Mouse (Mus musculus) megakaryocyte progenitor cell, adult 5-6 weeks (primary cell): ENCODE results near the gene Pdzk1. TPM values are rescaled to one million over a fixed set of nuclear protein-coding genes. Genes with fewer than 3 reads are reported as not detected.
A peak's percentile ranks its signal among the peaks of the same experiment; 100 is the strongest.

Source experiments
- ATAC-seq: replicated peaks from 2 replicates; pipeline ENCODE4 v1.8.0; 2016; ENCODE audit warnings: mild to moderate bottlenecking, moderate TSS enrichment, inconsistent platforms; ENCODE audit not compliant: poor library complexity
- total RNA-seq, 2 experiments: library from RNA; stranded (forward) in 1 of 2; stranded (reverse) in 1 of 2; fragments of 157-497, 149-512 nt in 1 of 2; fragments of 200-1000 nt in 1 of 2; gene quantifications; 2 replicates each; pipeline versions ENCODE4 v1.2.3 to v1.2.4; 2015 to 2017

Gene Pdzk1
- total RNA-seq, 2 experiments from 2014 or later: not detected

DNA sequence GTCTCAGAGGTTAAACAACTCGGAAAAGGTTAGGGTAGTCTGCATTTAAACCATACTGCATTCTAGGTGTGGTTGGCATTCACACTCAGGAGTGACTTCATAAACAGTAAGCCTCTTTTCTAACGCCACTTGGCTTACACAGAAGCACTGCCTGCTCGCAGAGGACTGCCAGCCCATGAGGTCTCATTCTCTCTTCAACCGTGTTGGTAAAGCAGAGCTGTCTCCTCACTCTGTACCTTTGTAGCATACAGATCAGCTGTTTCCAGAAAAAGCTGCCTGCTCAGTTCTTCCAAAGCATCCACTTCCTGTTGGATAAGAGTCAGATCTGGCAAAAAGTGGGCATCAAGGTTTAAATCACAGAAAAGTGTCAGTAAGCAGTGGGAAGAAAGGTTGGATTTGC lies 51.3 kb downstream of the Pdzk1 start:
- no peak for ATAC-seq

DNA sequence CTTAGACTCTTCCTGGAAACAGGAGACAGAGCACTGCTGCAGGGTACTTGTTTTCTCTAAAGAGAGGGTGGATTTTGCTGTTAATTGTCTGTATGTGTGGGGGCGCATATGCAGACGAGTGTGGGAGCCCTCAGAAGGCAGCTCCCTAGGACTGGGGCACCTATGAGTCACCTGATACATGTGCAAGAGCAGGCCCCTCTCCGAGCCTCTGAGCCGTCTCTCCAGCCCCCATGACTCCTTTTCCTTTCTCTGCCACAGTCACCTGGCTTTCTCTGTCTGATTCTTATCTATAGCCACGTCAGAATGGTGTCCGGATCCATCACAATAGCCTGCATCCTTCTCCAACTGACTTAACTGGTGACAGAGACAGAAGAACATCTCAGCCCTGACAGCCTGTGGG lies 52.5 kb downstream of the Pdzk1 start:
- ATAC-seq: no peak

DNA sequence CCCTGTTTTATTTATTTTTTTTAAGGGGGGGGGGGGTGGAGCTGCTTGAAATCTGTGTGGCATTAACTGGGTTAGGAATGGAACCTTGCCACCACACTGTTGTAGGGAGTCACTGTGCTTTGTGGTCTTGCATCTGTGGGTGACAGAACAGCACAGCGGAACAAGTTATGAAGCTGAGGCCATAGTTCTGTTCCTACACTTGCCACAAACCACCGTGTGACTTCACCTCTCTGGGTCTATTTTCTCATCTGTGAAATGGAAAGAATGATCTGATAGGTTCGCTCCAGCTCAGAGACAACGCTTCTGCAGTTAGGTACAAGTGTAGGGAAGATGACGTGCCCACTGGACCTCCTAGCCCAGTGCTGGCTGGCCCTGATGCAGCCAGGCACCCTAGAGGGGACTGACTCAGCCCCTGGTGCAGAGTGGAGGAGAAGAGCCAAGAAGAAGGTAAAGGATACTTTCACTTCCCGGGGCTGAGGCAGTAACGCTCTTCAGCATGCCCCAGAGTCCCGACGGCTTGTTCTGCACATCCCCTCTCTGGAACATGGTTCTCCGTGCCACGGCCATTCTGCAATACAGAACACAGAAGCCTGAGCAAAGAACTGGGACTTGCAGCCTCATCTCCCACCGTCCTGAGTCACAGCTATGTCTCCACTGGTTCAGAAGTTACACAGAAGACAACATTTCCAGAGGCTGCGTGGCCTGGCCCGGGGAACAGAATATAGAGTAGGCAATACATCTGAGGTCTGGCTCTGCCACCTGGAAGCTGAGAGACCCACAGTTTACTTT lies 53.2 kb downstream of the Pdzk1 start:
- no peak for ATAC-seq

DNA sequence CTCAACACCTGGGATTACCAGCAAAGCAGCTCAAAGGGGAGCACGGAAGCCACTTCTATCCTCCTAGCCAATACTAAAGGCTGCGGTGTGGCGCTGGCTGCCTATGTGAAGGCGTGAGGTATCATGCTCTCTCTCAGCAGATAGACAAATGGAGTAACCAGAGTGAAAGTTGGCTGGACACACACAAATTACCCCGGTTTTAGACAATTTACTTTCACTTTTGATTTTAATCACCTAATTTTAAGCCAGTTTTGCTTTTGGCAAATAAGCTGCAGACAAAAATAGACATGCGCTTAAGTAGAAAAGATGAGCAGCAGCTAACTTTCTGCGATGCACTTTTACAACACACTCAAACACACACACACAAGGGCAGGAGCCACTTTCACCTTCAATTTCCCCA lies 54.6 kb downstream of the Pdzk1 start:
- no peak for ATAC-seq

DNA sequence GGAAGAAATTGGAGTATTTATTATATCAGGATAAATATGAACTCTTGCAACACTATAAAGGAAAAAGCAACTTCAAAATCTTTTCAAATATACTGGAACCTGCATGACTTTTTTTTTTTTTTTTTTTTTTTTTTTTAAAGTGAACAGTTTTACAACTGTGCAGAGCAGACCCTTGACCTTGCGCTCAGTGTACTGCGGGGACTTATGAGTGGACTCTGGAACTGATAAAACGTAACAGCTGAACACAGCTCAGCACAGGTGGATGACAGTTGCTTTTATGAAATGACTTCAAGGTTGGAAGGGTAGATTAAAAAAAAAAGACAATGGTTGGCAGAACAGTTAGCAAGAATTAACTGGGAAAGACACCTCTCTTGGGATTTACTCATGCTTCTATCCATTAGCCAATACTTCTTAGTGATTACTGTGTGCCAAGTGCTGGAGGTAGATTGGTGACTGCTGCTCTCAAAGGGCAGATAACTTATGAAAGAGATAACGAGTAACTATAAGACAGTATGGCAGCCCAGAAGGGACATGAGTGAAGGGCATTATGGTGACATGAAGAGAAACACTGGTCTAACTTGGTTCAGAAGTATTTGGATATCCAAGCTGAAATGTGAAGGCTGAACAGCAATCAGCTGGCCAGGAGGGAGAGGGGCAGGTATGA lies 73.4 kb downstream of the Pdzk1 start:
- ATAC-seq: no peak

DNA sequence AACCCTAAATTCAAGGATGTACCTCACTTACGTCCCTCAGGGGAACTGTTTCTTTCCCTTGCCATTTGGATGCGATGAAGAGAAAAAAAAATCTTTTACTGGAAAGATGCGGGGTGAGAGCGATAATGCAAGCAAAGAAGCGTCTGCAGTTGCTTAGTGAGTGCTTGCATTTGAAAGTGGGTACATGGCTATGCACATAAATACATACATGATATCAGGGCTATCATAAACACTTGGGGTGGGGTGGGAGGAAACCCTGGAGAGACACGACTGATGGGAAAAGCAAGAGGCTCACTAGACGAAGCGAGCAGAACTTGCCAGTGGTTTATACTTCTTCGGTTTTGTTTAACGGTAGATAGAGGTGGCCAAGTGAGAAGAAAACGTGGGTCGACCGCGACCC lies 75.3 kb downstream of the Pdzk1 start, which contains the start of gene Gja5:
Gja5 (plus strand) TSS at position 301 of the 400 bp plus-strand sequence.
- ATAC-seq: no peak

DNA sequence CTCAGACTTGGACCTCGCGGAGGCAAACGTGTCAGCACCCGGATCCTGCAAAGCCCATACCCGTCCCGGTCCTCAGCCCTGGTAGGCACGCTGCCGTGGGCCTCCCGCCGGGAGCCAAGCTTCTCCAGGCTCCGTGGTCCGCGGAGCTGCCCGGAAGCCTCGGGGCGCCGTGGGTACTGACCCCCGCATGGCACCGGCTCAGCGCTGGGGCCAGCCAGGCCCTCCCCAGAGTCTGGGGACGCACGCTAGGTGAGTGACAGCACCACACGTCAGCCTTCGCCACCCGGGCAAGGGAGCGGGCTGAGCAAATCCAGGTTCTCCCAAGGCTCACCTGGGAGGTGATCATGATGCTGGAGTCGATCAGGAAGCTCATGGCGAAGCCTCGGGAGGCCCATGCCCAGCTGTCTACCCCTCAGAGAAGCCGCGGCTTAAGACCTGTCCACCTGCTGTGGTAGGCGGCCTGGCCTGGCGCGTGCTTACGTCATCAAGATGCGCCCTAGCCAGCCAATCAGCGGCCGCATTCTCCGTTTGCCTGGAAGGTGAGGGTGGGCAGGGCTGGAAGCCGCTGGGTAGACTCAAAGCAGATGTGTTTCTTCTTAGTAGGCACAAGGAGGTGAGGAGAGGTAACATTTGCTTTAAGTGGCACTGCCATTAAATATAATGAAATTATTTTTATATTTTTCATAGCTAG lies 75.9 kb downstream of the Pdzk1 start, which contains the start of gene Gpr89:
Gpr89 (minus strand) TSS at position 496 of the 691 bp plus-strand sequence.
- peak; percentile 98 for ATAC-seq

DNA sequence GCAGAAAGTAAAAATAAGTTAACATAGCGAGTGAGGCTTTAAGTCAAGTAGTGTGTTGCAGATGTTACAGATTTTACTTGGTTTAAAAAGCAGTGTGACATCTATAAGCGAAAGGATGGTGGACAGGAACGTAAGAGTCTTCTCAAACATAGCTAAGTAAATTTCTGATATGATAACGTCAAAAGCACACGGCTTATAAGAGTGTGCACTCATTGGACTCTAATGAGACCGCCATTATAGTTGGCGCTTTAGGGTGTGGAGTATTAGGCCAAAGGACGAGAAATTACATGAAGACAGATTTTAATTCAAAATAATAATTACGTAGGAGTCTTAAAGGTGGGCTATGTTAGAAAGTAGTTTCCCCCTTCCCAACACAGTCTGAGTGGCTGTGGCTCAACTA lies 76.5 kb downstream of the Pdzk1 start:
- ATAC-seq: no peak

Other genes starting within 250 kb of the Pdzk1 start
- gene Polr3gl, start 235.1 kb upstream of the Pdzk1 start, total RNA-seq (2015): 27.0 and 30.4 TPM in 2 replicates
- 50.7 and 59.5 TPM in 2 replicates for gene Polr3gl, start 235.1 kb upstream of the Pdzk1 start, total RNA-seq (2017)
- not detected in 2 replicates for gene Ankrd34a, start 232.6 kb upstream of the Pdzk1 start, total RNA-seq (2015)
- gene Ankrd34a, start 232.6 kb upstream of the Pdzk1 start, total RNA-seq (2017): not detected in 2 replicates
- gene Lix1l, start 228.1 kb upstream of the Pdzk1 start, total RNA-seq (2015): 0.89 and 3.0 TPM in 2 replicates
- 0.83 and 2.3 TPM in 2 replicates for gene Lix1l, start 228.1 kb upstream of the Pdzk1 start, total RNA-seq (2017)
- gene Rbm8a, start 199.4 kb upstream of the Pdzk1 start, total RNA-seq (2015): 116 and 119 TPM in 2 replicates
- 58.2 and 64.5 TPM in 2 replicates for gene Rbm8a, start 199.4 kb upstream of the Pdzk1 start, total RNA-seq (2017)
- gene Pex11b, start 193.9 kb upstream of the Pdzk1 start, total RNA-seq (2015): 26.4 and 30.8 TPM in 2 replicates
- gene Pex11b, start 193.9 kb upstream of the Pdzk1 start, total RNA-seq (2017): 17.5 and 18.9 TPM in 2 replicates
- gene Gm42957, start 193.8 kb upstream of the Pdzk1 start, total RNA-seq (2015): 0.10 TPM in 1 of 2 replicates, not detected in the other
- not detected in 2 replicates for gene Gm42957, start 193.8 kb upstream of the Pdzk1 start, total RNA-seq (2017)
- 0.79 and 1.2 TPM in 2 replicates for gene Itga10, start 183.7 kb upstream of the Pdzk1 start, total RNA-seq (2015)
- gene Itga10, start 183.7 kb upstream of the Pdzk1 start, total RNA-seq (2017): 0.07 TPM in 1 of 2 replicates, not detected in the other
- gene Ankrd35, start 159.2 kb upstream of the Pdzk1 start, total RNA-seq (2015): not detected in 2 replicates
- not detected in 2 replicates for gene Ankrd35, start 159.2 kb upstream of the Pdzk1 start, total RNA-seq (2017)
- 4.0 and 8.1 TPM in 2 replicates for gene Pias3, start 132.9 kb upstream of the Pdzk1 start, total RNA-seq (2015)
- 2.6 and 6.7 TPM in 2 replicates for gene Pias3, start 132.9 kb upstream of the Pdzk1 start, total RNA-seq (2017)
- gene Nudt17, start 120.7 kb upstream of the Pdzk1 start, total RNA-seq (2015): 0.59 TPM in 1 of 2 replicates, not detected in the other
- gene Nudt17, start 120.7 kb upstream of the Pdzk1 start, total RNA-seq (2017): not detected in 2 replicates
- 31.2 and 35.2 TPM in 2 replicates for gene Polr3c, start 101.7 kb upstream of the Pdzk1 start, total RNA-seq (2015)
- gene Polr3c, start 101.7 kb upstream of the Pdzk1 start, total RNA-seq (2017): 19.8 and 27.7 TPM in 2 replicates
- 71.4 and 76.5 TPM in 2 replicates for gene Rnf115, start 101.6 kb upstream of the Pdzk1 start, total RNA-seq (2015)
- gene Rnf115, start 101.6 kb upstream of the Pdzk1 start, total RNA-seq (2017): 70.7 and 81.6 TPM in 2 replicates
- 0.98 and 2.1 TPM in 2 replicates for gene Cd160, start 67 bp downstream of the Pdzk1 start, total RNA-seq (2015)
- gene Cd160, start 67 bp downstream of the Pdzk1 start, total RNA-seq (2017): 0.57 TPM in 1 of 2 replicates, not detected in the other
- gene Gja5, start 75.4 kb downstream of the Pdzk1 start, total RNA-seq (2015): 0.17 TPM in 1 of 2 replicates, not detected in the other
- not detected in 2 replicates for gene Gja5, start 75.4 kb downstream of the Pdzk1 start, total RNA-seq (2017)
- gene Gpr89, start 76.1 kb downstream of the Pdzk1 start, total RNA-seq (2015): 17.4 and 29.7 TPM in 2 replicates
- 20.0 and 32.5 TPM in 2 replicates for gene Gpr89, start 76.1 kb downstream of the Pdzk1 start, total RNA-seq (2017)
- not detected in 2 replicates for gene Gja8, start 96.7 kb downstream of the Pdzk1 start, total RNA-seq (2015)
- not detected in 2 replicates for gene Gja8, start 96.7 kb downstream of the Pdzk1 start, total RNA-seq (2017)